Mouse (Mus musculus) gastrocnemius, postnatal 4 days (tissue): ENCODE results near the gene Pbsn. TPM values are rescaled to one million over a fixed set of nuclear protein-coding genes. Genes with fewer than 3 reads are reported as not detected.
"Not testable (repeated sequence)": the region's sequence is repeated elsewhere in the genome, so short reads cannot be mapped to it uniquely, and the experiment has no call there.

Source experiments
- DNase-seq, 2 experiments: peaks; one replicate each; pipeline ENCODE4 v3.0.0; 2021 to 2022; ENCODE audit warnings: low spot score in 2 of 2, mixed read lengths in 2 of 2
- long read RNA-seq, 2 experiments: library from polyadenylated mRNA; stranded (forward); transcript quantifications; one replicate each; pipeline ENCODE4 v2.0.0; 2021
- total RNA-seq, 2 experiments: library from RNA; stranded (reverse); gene quantifications; 2 replicates each; pipeline ENCODE4 v1.2.3; 2021

The Pbsn gene
- total RNA-seq = not detected
- long read RNA-seq, experiment 1 = 0 reads
- long read RNA-seq, experiment 2 = 0 reads

- DNase-seq = no peak
Measured at GRCm38 (mm10) chrX:77853523-77853922, at the start of gene Pbsn. Gene Pbsn, minus strand, starts transcription at chrX:77853623.

GRCm38 (mm10) chrX:77880033-77880432, 26.6 kb upstream of the Pbsn start:
- not testable (repeated sequence) for DNase-seq

GRCm38 (mm10) chrX:77864458-77864857, 11.0 kb upstream of the Pbsn start, which contains the start of gene Gm14744:
Gene Gm14744, plus strand, starts transcription at chrX:77864758.
- DNase-seq = not testable (repeated sequence)

- no peak for DNase-seq
Measured at GRCm38 (mm10) chrX:77812031-77812430, 41.4 kb downstream of the Pbsn start.

GRCm38 (mm10) chrX:77810608-77811206, 42.7 kb downstream of the Pbsn start:
- peak in 1 of 2 experiments; percentile 9 for DNase-seq

GRCm38 (mm10) chrX:77808602-77809001, 44.8 kb downstream of the Pbsn start:
- DNase-seq = peak in 1 of 2 experiments; percentile 10

GRCm38 (mm10) chrX:77802293-77802692, 51.1 kb downstream of the Pbsn start:
- DNase-seq = no peak

GRCm38 (mm10) chrX:77801543-77801942, 51.9 kb downstream of the Pbsn start:
- DNase-seq = no peak

- DNase-seq = no peak
Measured at GRCm38 (mm10) chrX:77799554-77799953, 53.9 kb downstream of the Pbsn start.

- DNase-seq = no peak
Measured at GRCm38 (mm10) chrX:77797801-77798200, 55.6 kb downstream of the Pbsn start.

GRCm38 (mm10) chrX:77796916-77797315, 56.5 kb downstream of the Pbsn start:
- no peak for DNase-seq

GRCm38 (mm10) chrX:77796238-77796835, 57.1 kb downstream of the Pbsn start, which contains the start of gene Prkx:
Gene Prkx, minus strand, starts transcription at chrX:77796278.
- DNase-seq = peak; percentile 6 to 18

- DNase-seq = peak; percentile 70 to 85
Measured at GRCm38 (mm10) chrX:77795858-77796174, 57.6 kb downstream of the Pbsn start.

GRCm38 (mm10) chrX:77794962-77795857, 58.2 kb downstream of the Pbsn start:
- DNase-seq = peak; percentile 9 to 16

- DNase-seq = no peak
Measured at GRCm38 (mm10) chrX:77788675-77789074, 64.7 kb downstream of the Pbsn start.

Other genes starting within 250 kb of the Pbsn start
- 1 to 10 TPM; 6.4 to 7.2 TPM for gene Prkx, start 57.3 kb downstream of the Pbsn start, total RNA-seq
- gene Gm14744, start 11.1 kb upstream of the Pbsn start, total RNA-seq = not detected
- not detected for gene 5430402E10Rik, start 71.4 kb upstream of the Pbsn start, total RNA-seq
- not detected for gene Obp1a, start 237.8 kb upstream of the Pbsn start, total RNA-seq